Comparison of ENCODE assay signal across 27 mouse cellular contexts in genomic region chr1:85822239-85822638, GRCm38 (mm10). TPM values are rescaled to one million over a fixed set of nuclear protein-coding genes. Genes with fewer than 3 reads are reported as not detected.
A peak's percentile ranks its signal among the peaks of the same experiment; 100 is the strongest.
DNase-seq lines count a peak whose midpoint lies in the region; ATAC-seq lines count a peak whose summit lies in the region.
"Had no signal": no experiment of that assay in that cellular context is flagged by ENCODE, and none has a peak within 500 bp of the region (broad histone marks: within the 10 kb centered on the region; RNA-seq: fewer than 3 reads in every experiment).

No protein-coding gene starts in this region.

- WGBS in heart, embryonic 12.5 days = 58% methylated on average over 8 of the region's 8 CpGs

- no peaks in the 10 kb centered on the region for H3K27me3 ChIP-seq in heart, embryonic 12.5 days (replicated peaks)
- H3K27me3 ChIP-seq: forebrain, embryonic 13.5 days; liver, embryonic 15.5 days; lung, embryonic 15.5 days; midbrain, embryonic 15.5 days; neural tube, embryonic 12.5 days had no signal

- peaks cover 46% of the 10 kb centered on the region for H3K36me3 ChIP-seq in heart, embryonic 12.5 days

- peaks cover 16% of the 10 kb centered on the region for H3K4me1 ChIP-seq in heart, embryonic 12.5 days (replicated peaks)
- H3K4me1 ChIP-seq: forebrain, embryonic 13.5 days; limb, embryonic 10.5 days; liver, embryonic 15.5 days; lung, embryonic 15.5 days; midbrain, embryonic 15.5 days; neural tube, embryonic 12.5 days had no signal

- no peaks in the 10 kb centered on the region for H3K9me3 ChIP-seq in heart, embryonic 12.5 days (replicated peaks)
- H3K9me3 ChIP-seq: forebrain, embryonic 13.5 days; limb, embryonic 10.5 days; liver, embryonic 15.5 days; lung, embryonic 15.5 days; midbrain, embryonic 15.5 days; neural tube, embryonic 12.5 days had no signal

- no peak overlapping the region for H3K4me3 ChIP-seq in heart, embryonic 12.5 days
- H3K4me3 ChIP-seq: forebrain, embryonic 13.5 days; heart, adult 2 months; limb, embryonic 10.5 days; liver, embryonic 15.5 days; lung, embryonic 15.5 days; midbrain, embryonic 15.5 days; neural tube, embryonic 12.5 days had no signal

- ATAC-seq in heart, embryonic 12.5 days (ENCODE audit: insufficient number of reproducible peaks, low FRiP score) = no peak
- ATAC-seq in megakaryocyte, adult 5-6 weeks (ENCODE audit: poor library complexity, severe bottlenecking) = no peak
- ATAC-seq: activated CD4-positive, CD25-positive, alpha-beta regulatory T cell, adult 4 months; forebrain, embryonic 13.5 days; midbrain, embryonic 15.5 days had no signal

- DNase-seq in heart, postnatal 36 days = no peak
- DNase-seq in layer of hippocampus, adult 11-12 months (ENCODE audit: low spot score) = peak; percentile 31
- DNase-seq in layer of hippocampus, postnatal 36 days = no peak
- DNase-seq in Muller cell, postnatal 12 days (ENCODE audit: inconsistent ontology term) = peak; percentile 62
- DNase-seq in brain, adult 2 months (ENCODE audit: low read depth, low spot score) = peak; percentile 60
- DNase-seq: adrenal gland, adult 8-10 months; cerebellum, adult 9-10 months; gastrocnemius, postnatal 10 days; kidney, adult 2 months; liver; lung, postnatal 4 days; retina, postnatal 1 day; right cerebral cortex, postnatal 4 days; thymus, adult 2 months; thymus, postnatal 4 days had no signal

- intact Hi-C loops in heart, postnatal 36 days (cut with DNase I) = no loop called here

- peak overlapping the region; percentile 78 for H3K27ac ChIP-seq in heart, embryonic 12.5 days (ENCODE audit: poor library complexity, severe bottlenecking)
- H3K27ac ChIP-seq: forebrain, embryonic 13.5 days; heart, adult 2 months; hindbrain, embryonic 14.5 days; kidney, postnatal 0 days; limb, embryonic 10.5 days; liver, embryonic 15.5 days; lung, embryonic 15.5 days; midbrain, embryonic 15.5 days; neural tube, embryonic 12.5 days had no signal

- H3K9ac ChIP-seq in heart, embryonic 12.5 days = no peak overlapping the region
- H3K9ac ChIP-seq: forebrain, embryonic 13.5 days; hindbrain, embryonic 14.5 days; liver, embryonic 15.5 days; lung, embryonic 15.5 days; midbrain, embryonic 15.5 days; neural tube, embryonic 12.5 days had no signal

- peak overlapping the region; percentile 32 for H3K4me2 ChIP-seq in heart, embryonic 12.5 days
- H3K4me2 ChIP-seq: forebrain, embryonic 13.5 days; hindbrain, embryonic 14.5 days; liver, embryonic 15.5 days; lung, embryonic 15.5 days; midbrain, embryonic 15.5 days; neural tube, embryonic 12.5 days had no signal

RNA-seq across cellular contexts. Expression of gene Cab39, which starts 29.0 kb away (rescaled TPM):
- polyA plus RNA-seq in heart, embryonic 12.5 days (2016; fragmentation: Nextera tagmentation; extraction: Ambion mirVana) = 39.8 and 41.2 TPM in 2 replicates
- total RNA-seq in heart, postnatal 36 days (2021) = 100 to 1,000 TPM; 110 to 111 TPM
- 100 to 1,000 TPM; 142 to 153 TPM for total RNA-seq in layer of hippocampus, postnatal 36 days (2021)
- 64.3 and 74.3 TPM in 2 replicates for total RNA-seq in megakaryocyte, adult 5-6 weeks (2015)
- total RNA-seq in megakaryocyte, adult 5-6 weeks (2017) = 112 and 115 TPM in 2 replicates

RNA-seq across cellular contexts. Expression of gene A630001G21Rik, which starts 43.8 kb away (rescaled TPM):
- 1.3 and 1.4 TPM in 2 replicates for polyA plus RNA-seq in heart, embryonic 12.5 days (2016; fragmentation: Nextera tagmentation; extraction: Ambion mirVana)
- total RNA-seq in heart, postnatal 36 days (2021) = under 1 TPM; 0.24 to 0.36 TPM
- total RNA-seq in layer of hippocampus, postnatal 36 days (2021) = under 1 TPM; 0.38 to 0.52 TPM
- 59.3 and 63.8 TPM in 2 replicates for total RNA-seq in megakaryocyte, adult 5-6 weeks (2015)
- total RNA-seq in megakaryocyte, adult 5-6 weeks (2017) = 51.5 and 56.9 TPM in 2 replicates

Comparison
In these comparisons a context has a peak if more than half of its experiments do, and no peak if none do; other contexts are left out.
1. DNase-seq: peak in layer of hippocampus, adult 11-12 months (single experiment), Muller cell, postnatal 12 days (single experiment) and brain, adult 2 months (single experiment); none in heart, postnatal 36 days (0 of 2) and layer of hippocampus, postnatal 36 days (0 of 2).
2. RNA of gene A630001G21Rik, which starts 43.8 kb away (total RNA-seq): 51.5 to 63.8 TPM in megakaryocyte, adult 5-6 weeks; 0.38 to 0.52 TPM in layer of hippocampus, postnatal 36 days and 0.24 to 0.36 TPM in heart, postnatal 36 days; every median in the first group is over 10 times any median in the second.